Mouse (Mus musculus) spleen, postnatal 4 days (tissue): ENCODE results near the gene Gm35549.
A peak's percentile ranks its signal among the peaks of the same experiment; 100 is the strongest.
"Not testable (repeated sequence)": the region's sequence is repeated elsewhere in the genome, so short reads cannot be mapped to it uniquely, and the experiment has no call there.

Source experiments
- DNase-seq, 2 experiments: peaks; one replicate each; pipeline ENCODE4 v3.0.0; 2022; ENCODE audit warnings: low spot score in 2 of 2

Gene Gm35549

DNA sequence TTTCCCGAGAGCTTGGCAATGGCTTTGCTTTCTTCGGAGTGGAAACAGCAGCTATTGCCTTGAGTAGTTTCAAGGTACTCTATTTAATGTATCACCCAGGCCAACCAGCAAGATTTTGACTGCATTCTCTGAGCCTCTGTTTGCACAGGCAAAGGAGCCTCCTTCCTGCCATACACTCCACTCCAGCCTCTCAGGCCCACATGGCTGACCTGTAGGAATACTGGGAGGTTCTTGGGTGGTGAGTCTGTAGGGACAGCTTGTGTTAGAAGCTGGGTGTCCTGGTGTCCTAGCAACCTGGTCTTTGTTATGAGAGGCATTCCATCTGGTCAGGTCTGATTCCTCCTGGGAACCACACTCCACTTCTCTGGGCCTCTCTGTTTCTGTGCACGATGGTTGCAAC lies at the start of gene Gm35549:
Gm35549 (minus strand) TSS at position 276 of the 400 bp plus-strand sequence.
- no peak for DNase-seq

DNA sequence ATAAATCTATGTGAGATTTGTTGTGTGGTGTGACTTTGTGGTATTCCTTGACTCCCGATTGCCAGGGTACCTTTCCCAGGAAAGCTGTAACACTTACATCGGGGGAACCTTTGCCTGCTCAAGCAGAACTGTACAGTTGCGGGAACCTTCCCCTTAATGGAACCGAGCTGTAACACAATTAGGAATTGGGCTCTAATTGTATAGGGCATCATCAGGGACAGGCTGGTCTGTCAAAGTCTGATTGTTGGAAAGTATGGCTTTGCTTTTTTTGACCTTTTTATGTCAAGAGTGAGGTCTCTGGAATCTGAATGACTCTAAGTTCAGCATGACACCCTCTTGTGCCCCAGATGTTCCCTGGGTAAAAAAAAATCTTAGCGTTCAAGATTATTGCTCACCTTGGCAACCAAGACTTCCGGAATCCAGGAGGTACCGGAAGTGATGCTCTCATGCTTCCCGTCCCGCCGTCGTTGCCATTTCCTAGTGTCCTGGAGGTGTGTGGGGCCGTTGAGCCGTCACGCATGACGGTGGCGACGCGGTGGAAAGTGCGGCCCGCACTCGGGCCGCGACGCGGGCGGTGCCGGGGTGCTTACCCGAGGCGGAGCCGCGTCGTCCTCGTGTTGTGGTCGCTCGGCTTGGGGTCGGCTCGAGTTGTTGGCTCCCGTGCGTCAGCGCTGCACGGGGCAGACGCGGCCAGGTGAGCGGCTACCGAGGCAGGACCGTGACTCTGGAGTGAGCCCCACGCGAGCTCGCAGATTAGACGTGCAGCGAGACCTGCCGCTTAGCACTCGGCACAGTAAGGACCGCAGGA lies 42.7 kb upstream of the Gm35549 start:
- peak; percentile 35 to 72 for DNase-seq

GRCm38 (mm10) chr9:122885385-122885784 lies 41.5 kb upstream of the Gm35549 start, which contains the start of gene Zkscan7:
Gene Zkscan7, plus strand, starts transcription at chr9:122885685.
- DNase-seq: no peak

DNA sequence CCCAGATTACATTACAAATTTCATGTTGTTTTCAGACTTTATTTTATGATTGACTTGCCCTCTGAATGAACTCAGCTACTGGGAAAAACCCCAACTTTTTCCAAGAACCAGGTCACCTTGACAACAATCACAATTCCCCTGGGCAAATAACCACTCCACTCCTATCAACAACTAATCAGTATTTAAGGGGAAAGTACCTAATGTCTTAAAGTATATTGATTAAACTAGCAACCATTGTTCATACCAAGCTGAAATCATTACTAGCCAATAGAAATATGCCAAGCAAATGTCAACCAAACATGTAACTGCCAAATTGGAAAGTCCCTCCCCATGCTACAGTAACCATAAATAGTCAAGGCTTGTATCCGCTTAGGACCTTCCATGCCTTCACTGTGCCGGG lies 31.3 kb upstream of the Gm35549 start:
- no peak for DNase-seq

DNA sequence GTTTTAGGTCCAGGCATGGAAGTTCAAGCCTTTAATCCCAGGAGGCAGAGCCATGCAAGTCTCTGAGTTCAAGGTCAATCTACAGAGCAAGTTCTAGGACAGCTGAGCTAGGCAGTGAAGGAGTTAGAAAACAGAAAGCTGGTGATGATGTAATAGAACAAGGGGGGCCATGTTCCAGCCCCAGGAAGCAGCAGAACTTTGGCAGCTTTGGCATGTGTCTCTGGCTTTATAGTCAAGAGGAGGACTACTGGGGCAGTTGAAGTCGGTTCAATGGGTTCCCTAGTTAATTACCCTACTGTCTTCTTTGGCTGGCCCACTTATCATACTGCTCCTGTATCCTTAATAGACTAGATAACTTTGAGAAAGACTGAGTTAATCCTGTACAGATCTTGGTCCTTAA lies 30.8 kb upstream of the Gm35549 start:
- no peak for DNase-seq

- no peak for DNase-seq
These were observed 28.8 kb upstream of the Gm35549 start for GRCm38 (mm10) chr9:122872595-122872994.

DNA sequence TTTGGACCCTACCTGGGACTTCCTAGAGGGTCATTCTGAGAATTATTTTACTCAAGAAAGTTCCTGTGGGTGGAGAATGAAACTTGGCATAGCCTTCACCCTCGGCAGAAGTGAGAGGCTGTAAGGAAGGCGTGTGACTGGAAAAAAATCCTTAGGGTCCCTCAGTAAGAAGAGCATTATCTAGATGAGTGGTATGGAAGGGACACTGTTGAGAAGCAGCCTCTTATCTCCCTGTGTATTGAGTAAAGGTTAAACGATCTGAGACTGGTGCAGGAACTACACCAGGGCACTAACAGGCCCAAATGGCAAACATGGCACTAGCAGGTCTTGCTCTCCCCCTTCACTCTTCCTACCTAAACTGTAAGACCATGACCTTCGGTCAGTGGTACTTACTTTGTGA lies 22.4 kb upstream of the Gm35549 start:
- DNase-seq: no peak

DNA sequence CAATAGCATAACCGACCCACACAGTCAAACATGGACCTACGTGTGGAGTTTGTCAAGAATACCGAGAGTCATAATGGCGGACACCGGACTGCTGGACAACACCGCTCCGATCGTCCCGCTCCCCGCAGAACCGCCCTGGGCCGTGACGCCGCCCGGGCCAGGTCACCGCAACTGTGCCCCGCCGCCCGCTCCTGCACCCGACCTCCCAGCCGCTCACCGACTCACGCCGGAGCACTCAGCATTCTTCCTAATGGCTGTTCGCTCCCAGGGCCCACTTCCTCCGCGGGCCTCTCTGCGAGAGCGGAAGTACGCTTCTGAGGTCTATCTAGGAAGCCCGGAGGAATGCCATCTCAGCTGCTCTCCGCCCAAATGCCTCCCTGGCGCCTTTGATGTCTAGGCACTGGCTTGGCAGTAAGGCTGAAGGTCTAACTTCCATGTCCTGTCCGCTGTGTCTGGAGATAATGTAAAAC lies 21.9 kb upstream of the Gm35549 start, which contains the start of gene Zfp445:
Zfp445 (minus strand) TSS at position 310 of the 470 bp plus-strand sequence.
- DNase-seq: peak; percentile 78 to 87

- DNase-seq: no peak
These were observed 21.0 kb upstream of the Gm35549 start for GRCm38 (mm10) chr9:122864848-122865247.

DNA sequence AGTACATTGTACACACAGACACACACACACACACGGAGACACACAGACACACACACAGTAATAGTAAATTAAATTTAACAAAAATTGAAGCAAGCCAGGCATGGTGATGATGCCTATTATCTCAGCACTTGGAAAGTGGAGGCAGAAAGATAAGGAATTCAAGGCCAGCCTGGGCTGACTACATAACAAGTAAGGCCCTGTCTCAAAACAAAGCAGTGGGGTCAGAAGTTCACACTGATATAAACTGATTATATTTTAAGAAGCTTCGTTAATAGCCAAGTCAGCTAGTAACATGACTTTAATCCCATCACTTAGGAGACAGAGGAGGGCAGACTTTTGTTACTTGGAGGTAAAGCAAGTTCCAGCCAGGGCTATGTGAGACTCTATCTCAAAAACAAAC lies 19.9 kb upstream of the Gm35549 start:
- DNase-seq: no peak

GRCm38 (mm10) chr9:122860752-122861151 lies 16.9 kb upstream of the Gm35549 start:
- DNase-seq: no peak

DNA sequence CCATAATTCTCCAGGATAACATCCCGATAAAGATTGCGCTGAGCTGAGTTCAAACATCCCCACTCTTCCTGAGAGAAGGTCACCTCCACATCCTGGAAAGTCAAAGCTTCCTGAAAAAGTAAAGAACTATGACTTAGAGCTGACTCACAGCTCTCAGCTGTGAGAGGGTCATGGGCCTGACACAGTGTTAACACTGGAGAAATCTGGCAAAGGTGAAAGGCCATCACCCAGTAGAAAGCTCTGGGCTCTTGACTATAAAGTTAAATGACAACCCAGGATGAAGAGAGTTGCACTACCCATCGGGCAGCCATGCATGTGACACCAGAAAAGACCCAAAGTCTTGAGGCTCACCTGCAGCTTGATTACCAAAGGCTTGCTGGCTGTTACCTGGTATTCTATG lies 12.9 kb upstream of the Gm35549 start:
- DNase-seq: no peak

DNA sequence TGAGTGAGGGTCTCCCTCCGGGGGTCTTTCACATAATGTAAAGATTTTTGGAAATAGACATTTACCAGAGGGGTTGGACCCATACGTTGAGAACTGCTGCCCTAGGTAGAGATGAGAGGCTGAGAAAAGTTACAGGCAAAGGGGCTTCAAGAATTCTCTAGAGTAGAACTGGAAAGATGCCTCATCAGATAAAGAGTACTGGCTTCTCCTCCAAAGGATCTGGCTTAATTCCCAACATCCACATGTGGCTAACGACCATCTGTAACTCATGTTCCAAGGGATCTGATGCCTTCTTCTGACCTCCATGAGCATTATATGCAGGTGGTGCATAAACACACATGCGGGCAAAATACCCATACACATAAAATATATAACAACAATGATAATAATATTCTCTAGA lies 11.8 kb upstream of the Gm35549 start:
- DNase-seq: no peak

DNA sequence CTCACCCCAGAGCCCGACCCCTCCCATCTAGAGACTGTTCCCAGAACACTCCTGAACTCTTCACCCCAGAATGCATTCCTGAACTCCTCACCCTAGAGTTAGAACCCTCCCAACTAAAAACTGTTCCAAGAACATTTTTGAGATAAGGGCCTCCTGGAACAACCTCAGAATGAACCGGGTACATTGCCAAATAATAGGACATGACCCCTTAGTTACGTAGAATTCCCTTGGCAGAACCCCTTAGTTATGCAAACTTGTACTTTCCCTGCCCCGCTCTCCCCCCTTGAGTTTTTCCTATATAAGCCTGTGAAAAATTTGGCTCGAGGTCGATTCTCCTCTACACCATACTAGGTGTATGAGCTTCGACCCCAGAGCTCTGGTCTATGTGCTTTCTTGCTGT lies 11.3 kb upstream of the Gm35549 start:
- not testable (repeated sequence) for DNase-seq

GRCm38 (mm10) chr9:122854526-122854925 lies 10.7 kb upstream of the Gm35549 start:
- no peak for DNase-seq

GRCm38 (mm10) chr9:122847811-122848311 lies 4.0 kb upstream of the Gm35549 start:
- DNase-seq: not testable (repeated sequence)

GRCm38 (mm10) chr9:122846156-122846555 lies 2.3 kb upstream of the Gm35549 start:
- no peak for DNase-seq

DNA sequence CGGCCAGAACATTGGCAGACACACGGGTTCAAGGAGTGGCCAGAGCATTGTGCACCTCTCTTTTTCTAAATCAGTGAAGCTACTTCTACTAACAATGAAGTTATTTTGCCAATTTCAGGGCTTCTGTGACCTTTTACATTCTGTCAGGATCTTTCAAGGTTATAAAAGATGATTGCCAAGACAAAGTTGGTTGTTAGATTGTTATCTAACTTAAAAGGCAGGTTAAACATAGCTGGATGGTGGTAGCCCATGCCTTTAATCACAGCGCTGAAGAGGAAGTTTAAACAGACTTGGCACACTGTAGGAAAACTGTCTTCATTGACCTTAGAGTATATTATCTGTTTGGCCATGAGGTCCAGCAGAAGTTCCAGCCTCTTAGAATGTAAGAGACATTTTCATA lies 1.8 kb upstream of the Gm35549 start:
- no peak for DNase-seq

GRCm38 (mm10) chr9:122837680-122838079 lies 6.2 kb downstream of the Gm35549 start:
- DNase-seq: peak; percentile 13 to 62

GRCm38 (mm10) chr9:122837216-122837615 lies 6.6 kb downstream of the Gm35549 start:
- DNase-seq: no peak

- DNase-seq: no peak
These were observed 7.0 kb downstream of the Gm35549 start for GRCm38 (mm10) chr9:122836790-122837189.

- DNase-seq: no peak
These were observed 7.7 kb downstream of the Gm35549 start for GRCm38 (mm10) chr9:122836126-122836525.

- no peak for DNase-seq
These were observed 13.9 kb downstream of the Gm35549 start for GRCm38 (mm10) chr9:122829826-122830380.
